Mouse (Mus musculus) CD8-positive naive resting alpha-beta T cell, adult 57 days (primary cell): ENCODE measurements around the gene Agr2. TPM values are rescaled to one million over a fixed set of nuclear protein-coding genes. Genes with fewer than 3 reads are reported as not detected.

ENCODE experiments used
- total RNA-seq: library from RNA; stranded (reverse); gene quantifications from one replicate; pipeline ENCODE4 v1.2.4, GENCODE M21; 2023

Gene Agr2
- not detected for total RNA-seq

GRCm38 (mm10) chr12:35992711-35993110 is at the start of gene Agr2:
Gene Agr2 (plus strand): TSS chr12:35992907.

DNA sequence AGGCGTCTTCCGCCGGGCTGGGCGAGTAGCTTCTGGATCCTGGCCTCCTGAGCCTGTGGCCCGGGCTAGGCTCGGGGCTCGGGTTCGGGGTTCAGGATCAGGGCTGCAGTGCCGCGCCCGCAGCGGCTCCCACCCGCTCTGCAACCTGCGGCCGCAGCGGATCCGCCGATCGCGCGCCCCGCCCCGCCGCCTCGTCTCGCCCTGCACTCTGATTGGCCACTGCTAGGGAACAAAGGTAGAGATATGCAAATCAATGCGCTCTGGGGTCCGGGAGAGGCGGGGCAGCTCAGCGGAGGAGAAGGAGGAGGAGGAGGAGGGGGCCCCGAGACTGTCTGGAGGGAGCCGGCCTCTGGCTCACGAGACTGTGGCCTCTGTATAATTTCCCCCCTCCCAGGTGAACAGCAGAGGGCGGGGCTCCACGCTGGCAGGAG is 49.7 kb downstream of the Agr2 start, which contains the start of gene Tspan13:
Gene Tspan13 (minus strand): TSS at position 153 of the 431 bp plus-strand sequence.

Other genes with a start within 250 kb of the Agr2 start
- gene Agr3, start 67.3 kb upstream of the Agr2 start, total RNA-seq, result not detected
- 102 TPM for gene Tspan13, start 49.6 kb downstream of the Agr2 start, total RNA-seq
- gene Ankmy2, start 164.2 kb downstream of the Agr2 start, total RNA-seq, result 28.4 TPM
- gene Bzw2, start 165.2 kb downstream of the Agr2 start, total RNA-seq, result 146 TPM